Mouse (Mus musculus): ENCODE measurements around the gene CK137956.

CK137956 gene

GRCm38 (mm10) chr4:127913551-127913950, 57.2 kb downstream of the CK137956 start:
- no peak for DNase-seq (ENCODE audit: low spot score in 2 of 2)

GRCm38 (mm10) chr4:127907151-127907550, 63.6 kb downstream of the CK137956 start:
- DNase-seq (ENCODE audit: low spot score in 2 of 2), result no peak

GRCm38 (mm10) chr4:127903954-127904353, 66.8 kb downstream of the CK137956 start:
- no peak for DNase-seq (ENCODE audit: low spot score in 2 of 2)

GRCm38 (mm10) chr4:127900893-127901456, 69.8 kb downstream of the CK137956 start:
- no peak for DNase-seq (ENCODE audit: low spot score in 2 of 2)

GRCm38 (mm10) chr4:127889071-127889470, 81.7 kb downstream of the CK137956 start:
- no peak for DNase-seq (ENCODE audit: low spot score in 2 of 2)

GRCm38 (mm10) chr4:127878966-127879365, 91.8 kb downstream of the CK137956 start:
- no peak for DNase-seq (ENCODE audit: low spot score in 2 of 2)

Data from frontal cortex, postnatal 14 days (tissue).